Comparison of ENCODE assay signal across 21 mouse cellular contexts in the genomic region with DNA sequence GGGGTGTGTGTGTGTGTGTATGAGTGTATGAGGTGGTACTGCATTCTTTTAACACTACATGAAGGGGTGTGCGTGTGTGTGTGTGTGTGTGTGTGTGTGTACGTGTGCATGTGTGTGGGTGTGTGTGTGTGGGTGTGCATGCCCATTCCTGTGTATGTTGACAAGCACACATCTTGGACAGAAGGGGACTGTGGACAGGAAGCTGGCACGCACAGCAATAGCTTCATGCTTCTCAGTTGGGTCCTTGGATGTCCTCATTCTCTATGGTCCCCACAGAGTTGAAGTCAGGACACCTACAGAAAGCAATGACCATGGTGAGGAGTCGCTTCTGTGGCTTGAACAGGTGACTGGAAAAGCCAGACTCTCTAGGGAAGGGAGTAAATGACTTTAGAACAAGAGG.
"Had no signal": no experiment of that assay in that cellular context is flagged by ENCODE, and none has a peak within 500 bp of the region (broad histone marks: within the 10 kb centered on the region; RNA-seq: fewer than 3 reads in every experiment).

No protein-coding gene starts in this region.

- H3K36me3 ChIP-seq: heart, embryonic 10.5 days; hindbrain, embryonic 10.5 days; hindbrain, embryonic 12.5 days; intestine, embryonic 15.5 days; limb, embryonic 10.5 days; limb, embryonic 12.5 days; liver, embryonic 12.5 days had no signal

- H3K27me3 ChIP-seq: intestine, embryonic 15.5 days had no signal

- H3K4me2 ChIP-seq: hindbrain, embryonic 12.5 days; hindbrain, embryonic 14.5 days; intestine, embryonic 15.5 days; limb, embryonic 12.5 days; liver, embryonic 12.5 days had no signal

- ATAC-seq: hindbrain, embryonic 16.5 days; inflammation-experienced regulatory T-cells, adult 6 months; intestine, embryonic 15.5 days; intestine, postnatal 0 days; liver, embryonic 12.5 days had no signal

- H3K9ac ChIP-seq: hindbrain, embryonic 12.5 days; hindbrain, embryonic 14.5 days; intestine, embryonic 15.5 days; limb, embryonic 12.5 days; liver, embryonic 12.5 days; liver, embryonic 14.5 days had no signal

- DNase-seq: gastrocnemius, postnatal 10 days; gastrocnemius, postnatal 25 days; heart, postnatal 36 days; kidney, adult 18-20 months; kidney, adult 8-10 months; kidney, postnatal 10 days; kidney, postnatal 25 days had no signal

- H3K9me3 ChIP-seq: heart, embryonic 10.5 days; hindbrain, embryonic 10.5 days; hindbrain, embryonic 12.5 days; intestine, embryonic 15.5 days; limb, embryonic 10.5 days; liver, embryonic 12.5 days had no signal

- H3K4me3 ChIP-seq: heart, embryonic 10.5 days; hindbrain, embryonic 10.5 days; hindbrain, embryonic 12.5 days; intestine, embryonic 15.5 days; layer of hippocampus, adult 2 months; left cerebral cortex, adult 2 months; limb, embryonic 10.5 days; limb, embryonic 12.5 days; liver, embryonic 12.5 days had no signal

- H3K27ac ChIP-seq: heart, embryonic 10.5 days; hindbrain, embryonic 10.5 days; hindbrain, embryonic 12.5 days; hindbrain, embryonic 14.5 days; intestine, embryonic 15.5 days; layer of hippocampus, adult 2 months; left cerebral cortex, adult 2 months; limb, embryonic 10.5 days; limb, embryonic 12.5 days; liver, embryonic 12.5 days; liver, embryonic 14.5 days had no signal
